Mouse (Mus musculus): ENCODE data around the gene Orc6. TPM values are rescaled to one million over a fixed set of nuclear protein-coding genes. Genes with fewer than 3 reads are reported as not detected.

Orc6 gene
- total RNA-seq, 2 experiments from 2014 or later, result 3.8 to 5.3 TPM

DNA sequence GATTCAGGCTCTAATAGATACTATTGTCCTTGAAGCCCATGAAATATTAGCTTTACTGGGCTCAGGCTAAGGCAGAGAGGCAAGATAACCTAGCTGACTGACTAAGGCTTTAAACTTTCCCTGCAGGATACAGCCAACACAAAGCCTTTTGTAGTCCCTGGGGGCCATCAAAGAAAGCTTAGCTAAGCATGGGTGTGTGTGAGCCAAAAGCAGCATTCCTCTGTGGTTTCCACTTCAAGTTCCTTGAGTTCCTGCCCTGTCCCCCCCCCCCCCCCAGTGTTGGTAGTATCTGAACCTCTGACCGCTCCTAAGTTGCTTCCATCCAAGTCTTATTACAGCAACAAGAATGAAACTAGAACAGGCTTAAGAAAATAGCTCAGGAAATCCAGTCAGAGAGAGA lies 30.1 kb downstream of the Orc6 start:
- no peak for TF ChIP-seq CTCF (IDR thresholded peaks at IDR 0.05)
- no peak overlapping the region for H3K27ac ChIP-seq
- no peak overlapping the region for H3K4me3 ChIP-seq
- intact Hi-C loops (cut with DNase I), result no loop called here
- no peak for DNase-seq

DNA sequence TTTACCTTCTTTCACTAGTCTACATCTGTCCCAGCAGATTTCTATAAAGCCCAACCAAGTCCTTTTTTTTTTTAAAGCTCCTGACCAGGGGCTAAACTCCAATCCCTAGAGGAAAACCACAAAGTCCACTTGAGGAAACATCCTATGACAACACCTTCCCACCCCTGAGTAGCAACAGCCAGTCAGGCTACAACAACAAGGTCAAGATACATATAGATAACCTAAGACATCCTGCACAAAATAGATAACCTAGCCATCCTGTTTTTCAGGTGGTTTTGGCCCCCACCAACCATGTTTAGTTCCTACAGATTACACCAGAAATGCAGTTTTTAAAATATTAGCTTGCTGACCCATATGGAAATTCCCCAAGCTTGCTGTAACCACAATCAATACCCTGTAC lies 35.7 kb downstream of the Orc6 start:
- intact Hi-C loops (cut with DNase I), result no loop called here
- no peak overlapping the region for H3K4me3 ChIP-seq
- H3K27ac ChIP-seq, result no peak overlapping the region
- no peak for TF ChIP-seq CTCF (IDR thresholded peaks at IDR 0.05)
- DNase-seq, result no peak

DNA sequence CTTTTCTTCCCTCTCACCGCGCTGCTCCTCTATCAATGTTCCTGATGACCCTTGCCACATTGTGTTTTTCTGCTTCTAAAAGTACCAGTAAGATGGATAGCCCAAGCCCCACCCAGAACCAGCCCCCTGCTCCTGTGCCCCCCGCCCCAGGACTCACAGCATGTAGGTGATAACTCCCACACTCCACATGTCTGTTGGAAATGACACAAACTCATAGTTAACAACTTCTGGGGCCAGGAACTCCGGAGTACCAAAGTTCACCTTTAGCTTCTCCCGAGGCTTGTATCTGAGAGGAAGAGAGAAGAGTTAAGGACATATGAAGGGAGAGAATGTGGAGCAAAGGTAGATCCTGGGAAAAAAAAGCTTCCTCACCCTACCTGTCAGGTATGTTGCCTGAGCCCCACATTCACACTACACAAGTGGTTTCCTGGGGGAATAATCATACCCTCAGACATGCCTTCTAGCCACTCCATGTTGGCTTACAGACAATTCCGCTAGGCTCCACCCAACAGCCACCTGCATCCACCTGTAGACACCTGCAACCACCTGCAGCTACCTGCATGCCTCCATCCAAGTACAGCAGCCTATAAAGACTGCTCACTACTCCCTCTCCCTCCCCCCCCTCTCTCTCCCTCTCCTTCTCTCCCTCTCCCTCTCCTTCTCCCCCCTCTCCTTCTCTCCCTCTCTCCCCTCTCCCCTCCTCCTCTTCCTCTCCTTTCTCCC lies 36.9 kb downstream of the Orc6 start:
- no peak for DNase-seq
- H3K27ac ChIP-seq, result no peak overlapping the region
- H3K4me3 ChIP-seq, result no peak overlapping the region
- intact Hi-C loops (cut with DNase I), result no loop called here
- no peak for TF ChIP-seq CTCF (IDR thresholded peaks at IDR 0.05)

DNA sequence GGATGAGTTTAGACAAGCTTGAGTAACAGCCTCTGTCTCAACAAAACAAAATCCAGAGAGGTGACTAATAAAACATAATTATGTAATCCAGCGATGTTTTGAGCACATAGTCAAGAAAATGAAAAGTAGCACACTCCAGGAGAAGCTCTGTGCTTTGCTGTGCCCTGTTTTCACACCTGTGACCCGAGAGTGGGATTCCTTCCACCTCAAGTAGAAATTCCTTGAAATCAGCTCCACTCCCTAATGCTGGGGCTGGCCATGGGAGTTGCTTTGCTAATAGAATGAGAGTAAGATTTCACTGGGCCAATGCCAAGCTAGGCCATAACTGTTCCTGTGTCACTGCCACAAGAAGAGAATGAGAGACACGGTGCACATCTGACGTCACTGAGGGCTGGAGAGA lies 38.2 kb downstream of the Orc6 start:
- Histone ChIP-seq H3K27ac (no peak overlapping the region), H3K4me3 (no peak overlapping the region)
- intact Hi-C loops (cut with DNase I), result no loop called here
- no peak for TF ChIP-seq CTCF (IDR thresholded peaks at IDR 0.05)
- DNase-seq, result no peak

DNA sequence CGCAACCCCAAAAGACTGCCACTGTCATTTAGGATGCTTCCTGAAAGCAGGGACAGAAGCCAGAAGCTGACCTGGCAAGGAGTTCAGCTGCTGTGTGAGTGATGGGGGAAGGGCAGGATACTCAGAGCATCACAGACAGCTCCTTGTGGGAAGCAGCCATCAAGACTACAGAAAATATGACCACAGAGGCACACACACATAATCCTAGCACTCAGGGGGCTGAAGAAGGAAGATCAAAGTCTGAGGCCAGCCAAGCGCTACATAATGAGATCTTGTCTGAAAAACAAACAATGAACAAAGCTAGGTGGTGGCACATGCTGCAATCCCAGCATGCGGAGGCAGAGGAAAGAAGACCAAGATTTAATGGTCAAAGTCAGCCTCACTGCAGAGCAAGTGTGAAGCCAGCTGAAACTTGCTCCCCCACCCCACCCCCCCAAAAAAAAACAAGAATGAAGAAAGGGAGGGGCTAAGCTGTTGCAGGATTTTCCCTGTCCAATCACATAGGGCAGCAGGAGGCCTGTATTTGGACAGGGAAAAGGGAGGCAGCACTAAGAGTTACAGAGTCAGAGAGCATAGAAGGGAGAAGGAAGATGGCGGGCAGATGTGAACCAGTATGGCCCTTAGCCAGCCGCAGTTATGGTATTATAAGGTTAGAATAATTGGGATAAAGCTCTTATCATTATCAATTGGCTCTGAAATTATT lies 40.6 kb downstream of the Orc6 start:
- no peak for TF ChIP-seq CTCF (IDR thresholded peaks at IDR 0.05)
- Histone ChIP-seq H3K27ac (no peak overlapping the region), H3K4me3 (no peak overlapping the region)
- intact Hi-C loops (cut with DNase I), result no loop called here
- no peak for DNase-seq

DNA sequence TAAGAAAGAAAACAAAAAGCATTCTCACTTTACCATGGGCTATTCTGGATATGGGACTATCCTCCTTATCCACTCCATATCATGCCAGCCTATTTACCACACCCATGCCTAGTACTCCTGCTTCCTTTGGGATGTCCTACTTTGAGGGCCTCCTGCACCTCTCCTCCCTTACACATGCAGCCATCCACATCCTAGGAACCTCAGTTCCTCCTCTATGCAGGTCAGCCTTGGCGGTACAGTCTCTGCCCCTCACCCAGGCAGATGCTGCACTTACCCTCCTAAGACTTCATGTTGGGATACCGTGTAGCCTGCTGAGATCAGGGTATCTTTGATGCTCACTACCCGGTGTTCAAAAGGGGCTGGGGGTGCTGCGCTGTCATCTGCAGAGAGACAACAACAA lies 53.9 kb downstream of the Orc6 start:
- DNase-seq, result no peak
- intact Hi-C loops (cut with DNase I), result no loop called here
- no peak for TF ChIP-seq CTCF (IDR thresholded peaks at IDR 0.05)
- Histone ChIP-seq H3K27ac (no peak overlapping the region), H3K4me3 (no peak overlapping the region)

Other genes starting within 250 kb of the Orc6 start
- gene Fbxw9, start 239.6 kb upstream of the Orc6 start, total RNA-seq (2021), result 1 to 10 TPM; 1.4 to 1.5 TPM
- gene Gm5741, start 231.7 kb upstream of the Orc6 start, total RNA-seq (2021), result not detected
- gene Dhps, start 227.9 kb upstream of the Orc6 start, total RNA-seq (2021), result 10 to 100 TPM; 27.0 to 28.2 TPM
- 10 to 100 TPM; 44.2 to 44.9 TPM for gene Wdr83os, start 218.9 kb upstream of the Orc6 start, total RNA-seq (2021)
- 10 to 100 TPM; 16.5 to 17.2 TPM for gene Wdr83, start 218.3 kb upstream of the Orc6 start, total RNA-seq (2021)
- gene Man2b1, start 216.4 kb upstream of the Orc6 start, total RNA-seq (2021), result 10 to 100 TPM in 1 of 2 experiments, 1 to 10 TPM in 1; 8.1 to 10.3 TPM
- 1 to 10 TPM in 1 of 2 experiments, under 1 TPM in 1; 0.84 to 1.2 TPM for gene Zfp791, start 176.5 kb upstream of the Orc6 start, total RNA-seq (2021)
- not detected for gene Cks1brt, start 147.7 kb upstream of the Orc6 start, total RNA-seq (2021)
- gene Olfr371, start 73.6 kb upstream of the Orc6 start, total RNA-seq (2021), result not detected
- 10 to 100 TPM; 56.4 to 60.1 TPM for gene Vps35, start 170 bp downstream of the Orc6 start, total RNA-seq (2021)
- 1 to 10 TPM in 1 of 2 experiments, under 1 TPM in 1; 0.54 to 2.7 TPM for gene Mylk3, start 86.7 kb downstream of the Orc6 start, total RNA-seq (2021)
- 10 to 100 TPM; 12.1 to 14.2 TPM for gene 4921524J17Rik, start 133.2 kb downstream of the Orc6 start, total RNA-seq (2021)
- 100 to 1,000 TPM; 203 to 433 TPM for gene Gpt2, start 192.9 kb downstream of the Orc6 start, total RNA-seq (2021)